Mouse (Mus musculus) testis, adult 2 months (tissue): ENCODE measurements at regions not wholly inside any gene's neighbourhood (a gene's known extent, or its start where the extent isn't known, plus 50 kb on each side); places are given as distances from the start of the nearest gene placed in this dataset.

Experiments
- H3K27ac ChIP-seq: fragments of 200-500 bp; 2 replicates; pipeline ENCODE4 v1.5.1; 2012; ENCODE audit warnings: low read depth, low read length; ENCODE audit not compliant: control insufficient read depth, insufficient read depth
- H3K27me3 ChIP-seq: fragments of 200-500 bp; 2 replicates; pipeline ENCODE4 v1.6.1; 2012; ENCODE audit warnings: mild to moderate bottlenecking, low read length, moderate library complexity; ENCODE audit not compliant: control insufficient read depth, insufficient read depth
- H3K36me3 ChIP-seq: fragments of 200-500 bp; 2 replicates; pipeline ENCODE4 v1.6.1; 2012; ENCODE audit warnings: mild to moderate bottlenecking, low read length; ENCODE audit not compliant: control insufficient read depth, insufficient read depth
- H3K4me1 ChIP-seq: fragments of 200-500 bp; 2 replicates; pipeline ENCODE4 v1.6.1; 2012; ENCODE audit warnings: low read length; ENCODE audit not compliant: control insufficient read depth, insufficient read depth
- H3K4me3 ChIP-seq: fragments of 200-500 bp; 2 replicates; pipeline ENCODE4 v1.5.1; 2012; ENCODE audit warnings: low read depth, mild to moderate bottlenecking, low read length, moderate library complexity, mixed read lengths; ENCODE audit not compliant: control insufficient read depth
- CTCF ChIP-seq: fragments of 200-500 bp; IDR thresholded peaks from 2 replicates; pipeline ENCODE4 v1.5.1; 2012; ENCODE audit warnings: low read depth, mild to moderate bottlenecking, inconsistent platforms, low read length, moderate library complexity; ENCODE audit not compliant: control insufficient read depth, insufficient read depth, insufficient replicate concordance
- POLR2A ChIP-seq: fragments of 200-500 bp; IDR thresholded peaks from 2 replicates; pipeline ENCODE4 v1.6.1; 2012; ENCODE audit warnings: low read depth, mild to moderate bottlenecking, inconsistent platforms, low read length, moderate library complexity; ENCODE audit not compliant: control insufficient read depth

- H3K27me3 ChIP-seq, result no peaks in the 10 kb centered on the region
- no peaks in the 10 kb centered on the region for H3K4me1 ChIP-seq
- no peak for TF ChIP-seq CTCF
- no peak overlapping the region for H3K27ac ChIP-seq
- H3K36me3 ChIP-seq, result no peaks in the 10 kb centered on the region
- H3K4me3 ChIP-seq, result no peak overlapping the region
Observed at GRCm38 (mm10) chr14:98533600-98533999, 364.0 kb upstream of the Dach1 start.

- Histone ChIP-seq H3K27ac (no peak overlapping the region), H3K36me3 (no peaks in the 10 kb centered on the region), H3K4me3 (no peak overlapping the region), H3K27me3 (no peaks in the 10 kb centered on the region), H3K4me1 (no peaks in the 10 kb centered on the region)
- TF ChIP-seq CTCF (no peak), POLR2A (no peak)
Observed at GRCm38 (mm10) chr14:98520966-98521365, 351.4 kb upstream of the Dach1 start.

- Histone ChIP-seq H3K4me1 (no peaks in the 10 kb centered on the region), H3K36me3 (no peaks in the 10 kb centered on the region), H3K27ac (no peak overlapping the region), H3K27me3 (no peaks in the 10 kb centered on the region), H3K4me3 (no peak overlapping the region)
- no peak for TF ChIP-seq CTCF
- TF ChIP-seq POLR2A, result no peak
Observed at GRCm38 (mm10) chr14:98505321-98505720, 335.8 kb upstream of the Dach1 start.

GRCm38 (mm10) chr14:98477416-98477815 lies 307.9 kb upstream of the Dach1 start:
- H3K4me1 ChIP-seq, result no peaks in the 10 kb centered on the region
- H3K27me3 ChIP-seq, result no peaks in the 10 kb centered on the region
- H3K36me3 ChIP-seq, result no peaks in the 10 kb centered on the region
- no peak overlapping the region for H3K4me3 ChIP-seq
- H3K27ac ChIP-seq, result no peak overlapping the region
- no peak for TF ChIP-seq POLR2A
- no peak for TF ChIP-seq CTCF

- H3K36me3 ChIP-seq, result no peaks in the 10 kb centered on the region
- H3K27me3 ChIP-seq, result no peaks in the 10 kb centered on the region
- H3K4me1 ChIP-seq, result no peaks in the 10 kb centered on the region
- no peak overlapping the region for H3K27ac ChIP-seq
- TF ChIP-seq CTCF (no peak), POLR2A (no peak)
- H3K4me3 ChIP-seq, result no peak overlapping the region
Observed at GRCm38 (mm10) chr14:98471803-98472509, 302.4 kb upstream of the Dach1 start.

GRCm38 (mm10) chr14:98454461-98454860 lies 284.9 kb upstream of the Dach1 start:
- no peaks in the 10 kb centered on the region for H3K36me3 ChIP-seq
- TF ChIP-seq CTCF (no peak), POLR2A (no peak)
- H3K4me3 ChIP-seq, result no peak overlapping the region
- H3K27ac ChIP-seq, result no peak overlapping the region
- no peaks in the 10 kb centered on the region for H3K27me3 ChIP-seq
- no peaks in the 10 kb centered on the region for H3K4me1 ChIP-seq

GRCm38 (mm10) chr14:98452191-98452590 lies 282.6 kb upstream of the Dach1 start:
- Histone ChIP-seq H3K27me3 (no peaks in the 10 kb centered on the region), H3K27ac (no peak overlapping the region), H3K36me3 (no peaks in the 10 kb centered on the region), H3K4me3 (no peak overlapping the region), H3K4me1 (no peaks in the 10 kb centered on the region)
- TF ChIP-seq CTCF (no peak), POLR2A (no peak)

- Histone ChIP-seq H3K36me3 (no peaks in the 10 kb centered on the region), H3K27me3 (no peaks in the 10 kb centered on the region), H3K4me1 (no peaks in the 10 kb centered on the region), H3K27ac (no peak overlapping the region), H3K4me3 (no peak overlapping the region)
- TF ChIP-seq CTCF (no peak), POLR2A (no peak)
Observed at GRCm38 (mm10) chr14:98449568-98449967, 280.0 kb upstream of the Dach1 start.
